Mouse (Mus musculus) ES-Bruce4 (cell line): ENCODE results near the gene Bad. TPM values are rescaled to one million over a fixed set of nuclear protein-coding genes. Genes with fewer than 3 reads are reported as not detected.

Experiments
- H3K27ac ChIP-seq: 2 replicates; pipeline ENCODE4 v1.5.1; 2012; ENCODE audit warnings: low read length, inconsistent platforms; ENCODE audit not compliant: insufficient read depth
- H3K27me3 ChIP-seq: 2 replicates; pipeline ENCODE4 v1.6.1; 2012; ENCODE audit warnings: mild to moderate bottlenecking, low read length, inconsistent platforms; ENCODE audit not compliant: control insufficient read depth, poor library complexity, insufficient read depth, severe bottlenecking
- H3K36me3 ChIP-seq: 2 replicates; pipeline ENCODE4 v1.6.1; 2012; ENCODE audit warnings: inconsistent platforms, mild to moderate bottlenecking, low read length, moderate library complexity; ENCODE audit not compliant: control insufficient read depth, poor library complexity, insufficient read depth, severe bottlenecking
- H3K4me1 ChIP-seq: one replicate; pipeline ENCODE4 v1.8.1; 2011; ENCODE audit warnings: low read length; ENCODE audit not compliant: control insufficient read depth, insufficient read depth
- H3K4me3 ChIP-seq: 2 replicates; pipeline ENCODE4 v1.5.1; 2011; ENCODE audit warnings: low read depth, mild to moderate bottlenecking, low read length
- H3K9ac ChIP-seq: 2 replicates; pipeline ENCODE4 v1.6.1; 2012; ENCODE audit warnings: low read depth, mild to moderate bottlenecking, inconsistent platforms; ENCODE audit not compliant: poor library complexity, severe bottlenecking
- H3K9me3 ChIP-seq: replicated peaks from 2 replicates; pipeline ENCODE4 v1.6.1; 2012; ENCODE audit warnings: mild to moderate bottlenecking, low read length, inconsistent platforms; ENCODE audit not compliant: control insufficient read depth, poor library complexity, insufficient read depth, severe bottlenecking
- CTCF ChIP-seq: IDR thresholded peaks from one replicate; pipeline ENCODE4 v1.8.1; 2011; ENCODE audit warnings: low read depth, low read length
- EP300 ChIP-seq: IDR thresholded peaks from 2 replicates; pipeline ENCODE4 v1.6.1; 2011; ENCODE audit warnings: low read depth, low read length; ENCODE audit not compliant: insufficient read depth
- POLR2A ChIP-seq: IDR thresholded peaks from one replicate; pipeline ENCODE4 v1.8.1; 2011; ENCODE audit warnings: low read length; ENCODE audit not compliant: insufficient read depth
- polyA plus RNA-seq: library from polyadenylated mRNA; stranded (reverse); fragments of >200 nt; gene quantifications from 2 replicates; pipeline ENCODE4 v1.2.4, GENCODE M21; 2011; ENCODE audit warnings: low read depth; ENCODE audit not compliant: missing spikeins, insufficient read depth, insufficient read length

Bad gene
- polyA plus RNA-seq, 1 experiment: 14.6 TPM

GRCm38 (mm10) chr19:6937541-6938465 lies 3.9 kb upstream of the Bad start:
- H3K36me3 ChIP-seq: no peaks in the 10 kb centered on the region
- H3K27me3 ChIP-seq: no peaks in the 10 kb centered on the region
- H3K4me3 ChIP-seq: no peak overlapping the region
- H3K9me3 ChIP-seq: no peaks in the 10 kb centered on the region
- H3K27ac ChIP-seq: no peak overlapping the region
- H3K4me1 ChIP-seq: no peaks in the 10 kb centered on the region
- no peak overlapping the region for H3K9ac ChIP-seq
- no peak for TF ChIP-seq CTCF
- no peak for TF ChIP-seq EP300
- TF ChIP-seq POLR2A: no peak

- no peaks in the 10 kb centered on the region for H3K9me3 ChIP-seq
- no peaks in the 10 kb centered on the region for H3K36me3 ChIP-seq
- H3K4me1 ChIP-seq: no peaks in the 10 kb centered on the region
- H3K9ac ChIP-seq: no peak overlapping the region
- no peak overlapping the region for H3K4me3 ChIP-seq
- H3K27me3 ChIP-seq: no peaks in the 10 kb centered on the region
- H3K27ac ChIP-seq: no peak overlapping the region
- TF ChIP-seq CTCF (no peak), POLR2A (no peak), EP300 (no peak)
Observed at GRCm38 (mm10) chr19:6939106-6940002, 2.3 kb upstream of the Bad start.

DNA sequence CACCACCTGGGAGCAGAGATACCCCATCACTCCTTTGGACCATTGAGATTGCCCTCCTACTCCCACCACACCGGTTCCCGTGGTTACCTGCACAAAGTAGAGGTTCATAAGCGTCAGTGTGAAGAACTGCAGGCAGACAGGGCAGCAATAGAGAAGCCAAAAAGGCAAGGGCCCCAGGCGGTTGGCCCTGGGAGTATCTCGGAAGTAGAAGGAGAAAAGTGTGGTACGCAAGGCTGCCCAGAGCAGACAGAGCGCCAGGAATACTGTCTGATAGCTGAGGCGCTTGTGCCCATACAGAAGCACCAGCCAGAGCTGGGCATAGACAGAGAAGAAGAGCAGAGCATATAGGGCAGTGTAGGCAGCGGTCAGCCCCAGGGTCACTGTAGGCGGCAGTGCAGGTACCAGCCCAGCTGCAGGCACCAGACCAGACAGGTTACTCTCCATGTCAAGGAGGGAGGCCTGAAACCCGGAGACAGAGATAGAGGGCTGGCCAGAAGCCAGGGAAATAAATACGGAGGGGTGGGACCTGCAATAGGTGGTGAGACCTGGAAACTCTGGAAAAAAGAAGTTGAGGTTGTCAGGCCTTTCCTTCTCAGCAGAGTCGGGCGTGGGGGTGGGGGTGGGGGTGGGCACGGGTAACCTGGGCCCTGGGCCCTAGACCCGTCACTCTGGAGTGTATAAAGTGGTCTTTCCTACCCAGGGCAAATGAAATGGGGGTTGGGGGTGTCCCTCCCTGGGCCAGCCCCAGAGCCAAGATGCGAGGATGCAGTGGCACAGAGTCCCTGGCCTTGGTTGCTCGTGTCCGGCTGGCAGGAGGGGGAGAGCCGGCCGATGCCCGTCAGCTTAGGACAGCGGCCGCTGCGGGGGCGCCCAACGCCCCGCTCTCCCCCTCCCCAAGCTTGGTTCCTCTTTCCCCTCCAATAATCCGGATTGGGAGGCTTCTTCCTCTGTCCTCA lies 987 bp upstream of the Bad start:
- Histone ChIP-seq H3K9me3 (no peaks in the 10 kb centered on the region), H3K9ac (peak overlapping the region; percentile 86), H3K27me3 (no peaks in the 10 kb centered on the region), H3K27ac (no peak overlapping the region), H3K4me3 (peak overlapping the region; percentile 87), H3K36me3 (no peaks in the 10 kb centered on the region), H3K4me1 (no peaks in the 10 kb centered on the region)
- no peak for TF ChIP-seq EP300
- TF ChIP-seq CTCF: no peak
- no peak for TF ChIP-seq POLR2A

DNA sequence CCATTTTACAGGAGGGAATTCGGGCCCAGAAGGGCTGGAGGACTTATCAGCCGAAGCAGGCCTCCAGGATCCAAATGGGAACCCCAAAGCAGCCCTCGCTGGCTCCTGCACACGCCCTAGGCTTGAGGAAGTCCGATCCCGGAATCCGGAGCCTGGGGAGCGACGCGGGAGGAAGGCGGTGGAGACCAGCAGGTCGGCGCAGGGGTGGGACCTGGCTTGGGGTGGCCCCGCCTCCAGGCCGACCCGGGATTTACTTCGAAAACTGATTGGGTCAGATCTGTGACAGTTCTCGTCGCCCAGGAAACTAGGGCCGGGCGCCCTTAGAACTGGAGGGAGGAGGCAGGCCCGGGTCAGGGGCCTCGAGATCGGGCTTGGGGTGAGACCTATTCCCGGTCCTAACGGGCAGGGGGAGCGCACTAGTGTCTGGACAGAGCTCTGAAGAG lies 609 bp downstream of the Bad start, which contains the start of gene Gpr137:
Gene Gpr137, minus strand, starts transcription at position 232 of the 443 bp plus-strand sequence.
- Histone ChIP-seq H3K36me3 (no peaks in the 10 kb centered on the region), H3K9me3 (no peaks in the 10 kb centered on the region), H3K27ac (peak within 1 kb of the TSS; percentile 60), H3K4me3 (peak within 1 kb of the TSS; percentile 96), H3K27me3 (no peaks in the 10 kb centered on the region), H3K4me1 (no peaks in the 10 kb centered on the region), H3K9ac (peak within 1 kb of the TSS; percentile 86)
- TF ChIP-seq EP300 (no peak), CTCF (no peak), POLR2A (peak; percentile 66)

- Histone ChIP-seq H3K27me3 (no peaks in the 10 kb centered on the region), H3K27ac (no peak overlapping the region), H3K4me1 (no peaks in the 10 kb centered on the region), H3K9ac (peak overlapping the region; percentile 86), H3K36me3 (no peaks in the 10 kb centered on the region), H3K9me3 (no peaks in the 10 kb centered on the region), H3K4me3 (peak overlapping the region; percentile 62)
- TF ChIP-seq POLR2A (no peak), EP300 (no peak), CTCF (no peak)
Observed at GRCm38 (mm10) chr19:6942764-6943163, 1.1 kb downstream of the Bad start.
